Mouse (Mus musculus): ENCODE data around the gene Agbl1. TPM values are rescaled to one million over a fixed set of nuclear protein-coding genes. Genes with fewer than 3 reads are reported as not detected.
"Not testable (repeated sequence)": the region's sequence is repeated elsewhere in the genome, so short reads cannot be mapped to it uniquely, and the experiment has no call there.

Gene Agbl1
- total RNA-seq, 1 experiment, result not detected

GRCm38 (mm10) chr7:76237497-76237896, 7.8 kb downstream of the Agbl1 start:
- in situ Hi-C loops (cut with MboI; ENCODE audit: low sequenced_read_pairs in 2 of 2, unreplicated experiment in 2 of 2), result no loop called here
- no peaks in the 10 kb centered on the region for H3K36me3 ChIP-seq (ENCODE audit: control insufficient read depth, insufficient read depth, low read length, poor library complexity, severe bottlenecking)
- H3K4me1 ChIP-seq (ENCODE audit: control insufficient read depth in 2 of 2, insufficient read depth in 2 of 2, low read length in 2 of 2, poor library complexity in 1 of 2), result no peaks in the 10 kb centered on the region
- no peak for TF ChIP-seq CHD2 (IDR thresholded peaks at IDR 0.05; ENCODE audit: low read depth, low read length)
- no peak for TF ChIP-seq ZNF384 (IDR thresholded peaks at IDR 0.05; ENCODE audit: low read depth, low read length)
- TF ChIP-seq HCFC1 (IDR thresholded peaks at IDR 0.05; ENCODE audit: borderline replicate concordance, insufficient read depth, low read length), result no peak
- no peak for TF ChIP-seq ZC3H11A (IDR thresholded peaks at IDR 0.05; ENCODE audit: borderline replicate concordance, low read depth, low read length)
- no peak for TF ChIP-seq MAFK (IDR thresholded peaks at IDR 0.05; ENCODE audit: insufficient read depth, low read depth, low read length)
- H3K9me3 ChIP-seq (ENCODE audit: control insufficient read depth, insufficient read depth, low read depth, low read length), result no peaks in the 10 kb centered on the region
- H3K9ac ChIP-seq (ENCODE audit: insufficient read depth, low read depth, low read length, poor library complexity, severe bottlenecking), result no peak overlapping the region
- DNase-seq (ENCODE audit: low read depth, low spot score), result no peak
- no peak overlapping the region for H3K27ac ChIP-seq (ENCODE audit: insufficient read depth, low read depth, low read length, poor library complexity, severe bottlenecking)
- H3K4me3 ChIP-seq (ENCODE audit: insufficient read depth in 1 of 2, low read depth in 1 of 2, low read length in 2 of 2, poor library complexity in 1 of 2, severe bottlenecking in 1 of 2), result no peak overlapping the region

GRCm38 (mm10) chr7:76244839-76245238, 15.2 kb downstream of the Agbl1 start:
- in situ Hi-C loops (cut with MboI; ENCODE audit: low sequenced_read_pairs in 2 of 2, unreplicated experiment in 2 of 2); DNase-seq (ENCODE audit: low read depth, low spot score); H3K4me3 ChIP-seq (ENCODE audit: insufficient read depth in 1 of 2, low read depth in 1 of 2, low read length in 2 of 2, poor library complexity in 1 of 2, severe bottlenecking in 1 of 2); H3K9me3 ChIP-seq (ENCODE audit: control insufficient read depth, insufficient read depth, low read depth, low read length); H3K4me1 ChIP-seq (ENCODE audit: control insufficient read depth in 2 of 2, insufficient read depth in 2 of 2, low read length in 2 of 2, poor library complexity in 1 of 2); H3K36me3 ChIP-seq (ENCODE audit: control insufficient read depth, insufficient read depth, low read length, poor library complexity, severe bottlenecking); H3K27ac ChIP-seq (ENCODE audit: insufficient read depth, low read depth, low read length, poor library complexity, severe bottlenecking); H3K9ac ChIP-seq (ENCODE audit: insufficient read depth, low read depth, low read length, poor library complexity, severe bottlenecking): not testable (repeated sequence)

- in situ Hi-C loops (cut with MboI; ENCODE audit: low sequenced_read_pairs in 2 of 2, unreplicated experiment in 2 of 2), result no loop called here
- no peak for DNase-seq (ENCODE audit: low read depth, low spot score)
- Histone ChIP-seq H3K4me1 (ENCODE audit: control insufficient read depth in 2 of 2, insufficient read depth in 2 of 2, low read length in 2 of 2, poor library complexity in 1 of 2) (no peaks in the 10 kb centered on the region), H3K36me3 (ENCODE audit: control insufficient read depth, insufficient read depth, low read length, poor library complexity, severe bottlenecking) (no peaks in the 10 kb centered on the region), H3K9me3 (ENCODE audit: control insufficient read depth, insufficient read depth, low read depth, low read length) (no peaks in the 10 kb centered on the region), H3K9ac (ENCODE audit: insufficient read depth, low read depth, low read length, poor library complexity, severe bottlenecking) (no peak overlapping the region), H3K4me3 (ENCODE audit: insufficient read depth in 1 of 2, low read depth in 1 of 2, low read length in 2 of 2, poor library complexity in 1 of 2, severe bottlenecking in 1 of 2) (no peak overlapping the region), H3K27ac (ENCODE audit: insufficient read depth, low read depth, low read length, poor library complexity, severe bottlenecking) (no peak overlapping the region)
- no peak for TF ChIP-seq HCFC1 (IDR thresholded peaks at IDR 0.05; ENCODE audit: borderline replicate concordance, insufficient read depth, low read length)
- TF ChIP-seq ZNF384 (IDR thresholded peaks at IDR 0.05; ENCODE audit: low read depth, low read length), result no peak
- TF ChIP-seq ZC3H11A (IDR thresholded peaks at IDR 0.05; ENCODE audit: borderline replicate concordance, low read depth, low read length), result no peak
- no peak for TF ChIP-seq MAFK (IDR thresholded peaks at IDR 0.05; ENCODE audit: insufficient read depth, low read depth, low read length)
- TF ChIP-seq CHD2 (IDR thresholded peaks at IDR 0.05; ENCODE audit: low read depth, low read length), result no peak
Measured at GRCm38 (mm10) chr7:76275061-76275460, 45.4 kb downstream of the Agbl1 start.

GRCm38 (mm10) chr7:76282831-76283230, 53.1 kb downstream of the Agbl1 start:
- no peak for DNase-seq (ENCODE audit: low read depth, low spot score)
- Histone ChIP-seq H3K36me3 (ENCODE audit: control insufficient read depth, insufficient read depth, low read length, poor library complexity, severe bottlenecking) (no peaks in the 10 kb centered on the region), H3K27ac (ENCODE audit: insufficient read depth, low read depth, low read length, poor library complexity, severe bottlenecking) (no peak overlapping the region), H3K4me1 (ENCODE audit: control insufficient read depth in 2 of 2, insufficient read depth in 2 of 2, low read length in 2 of 2, poor library complexity in 1 of 2) (no peaks in the 10 kb centered on the region), H3K9ac (ENCODE audit: insufficient read depth, low read depth, low read length, poor library complexity, severe bottlenecking) (no peak overlapping the region), H3K9me3 (ENCODE audit: control insufficient read depth, insufficient read depth, low read depth, low read length) (no peaks in the 10 kb centered on the region), H3K4me3 (ENCODE audit: insufficient read depth in 1 of 2, low read depth in 1 of 2, low read length in 2 of 2, poor library complexity in 1 of 2, severe bottlenecking in 1 of 2) (no peak overlapping the region)
- in situ Hi-C loops (cut with MboI; ENCODE audit: low sequenced_read_pairs in 2 of 2, unreplicated experiment in 2 of 2), result no loop called here
- TF ChIP-seq ZC3H11A (IDR thresholded peaks at IDR 0.05; ENCODE audit: borderline replicate concordance, low read depth, low read length), result no peak
- no peak for TF ChIP-seq HCFC1 (IDR thresholded peaks at IDR 0.05; ENCODE audit: borderline replicate concordance, insufficient read depth, low read length)
- TF ChIP-seq ZNF384 (IDR thresholded peaks at IDR 0.05; ENCODE audit: low read depth, low read length), result no peak
- TF ChIP-seq CHD2 (IDR thresholded peaks at IDR 0.05; ENCODE audit: low read depth, low read length), result no peak
- no peak for TF ChIP-seq MAFK (IDR thresholded peaks at IDR 0.05; ENCODE audit: insufficient read depth, low read depth, low read length)

GRCm38 (mm10) chr7:76287531-76287930, 57.8 kb downstream of the Agbl1 start:
- TF ChIP-seq HCFC1 (IDR thresholded peaks at IDR 0.05; ENCODE audit: borderline replicate concordance, insufficient read depth, low read length) (no peak), CHD2 (IDR thresholded peaks at IDR 0.05; ENCODE audit: low read depth, low read length) (no peak), ZC3H11A (IDR thresholded peaks at IDR 0.05; ENCODE audit: borderline replicate concordance, low read depth, low read length) (no peak), MAFK (IDR thresholded peaks at IDR 0.05; ENCODE audit: insufficient read depth, low read depth, low read length) (no peak), ZNF384 (IDR thresholded peaks at IDR 0.05; ENCODE audit: low read depth, low read length) (no peak)
- Histone ChIP-seq H3K9ac (ENCODE audit: insufficient read depth, low read depth, low read length, poor library complexity, severe bottlenecking) (no peak overlapping the region), H3K36me3 (ENCODE audit: control insufficient read depth, insufficient read depth, low read length, poor library complexity, severe bottlenecking) (no peaks in the 10 kb centered on the region), H3K9me3 (ENCODE audit: control insufficient read depth, insufficient read depth, low read depth, low read length) (no peaks in the 10 kb centered on the region), H3K4me3 (ENCODE audit: insufficient read depth in 1 of 2, low read depth in 1 of 2, low read length in 2 of 2, poor library complexity in 1 of 2, severe bottlenecking in 1 of 2) (no peak overlapping the region), H3K27ac (ENCODE audit: insufficient read depth, low read depth, low read length, poor library complexity, severe bottlenecking) (no peak overlapping the region), H3K4me1 (ENCODE audit: control insufficient read depth in 2 of 2, insufficient read depth in 2 of 2, low read length in 2 of 2, poor library complexity in 1 of 2) (no peaks in the 10 kb centered on the region)
- no peak for DNase-seq (ENCODE audit: low read depth, low spot score)
- in situ Hi-C loops (cut with MboI; ENCODE audit: low sequenced_read_pairs in 2 of 2, unreplicated experiment in 2 of 2), result no loop called here

Data from ES-E14 (cell line).